Mouse (Mus musculus) spleen, adult 18-20 months (tissue): ENCODE data around the gene Sdr39u1.

Source experiments
- DNase-seq, 2 experiments: peaks; one replicate each; pipeline ENCODE4 v3.0.0; 2022; ENCODE audit warnings: mixed read lengths in 2 of 2

Sdr39u1 gene

GRCm38 (mm10) chr14:55852646-55853551 lies 47.2 kb downstream of the Sdr39u1 start:
- no peak for DNase-seq

- no peak for DNase-seq
These were observed 49.2 kb downstream of the Sdr39u1 start for GRCm38 (mm10) chr14:55850885-55851284.
